Mouse (Mus musculus): ENCODE data around the gene Fam160a2. TPM values are rescaled to one million over a fixed set of nuclear protein-coding genes. Genes with fewer than 3 reads are reported as not detected.
"Not testable (repeated sequence)": the region's sequence is repeated elsewhere in the genome, so short reads cannot be mapped to it uniquely, and the experiment has no call there.

Gene Fam160a2
- polyA plus RNA-seq, 1 experiment, result 16.4 TPM

GRCm38 (mm10) chr7:105367930-105368329 is 31.9 kb downstream of the Fam160a2 start, which contains the start of gene Olfr692:
Gene Olfr692, plus strand, starts transcription at chr7:105368230.
- Histone ChIP-seq H3K36me3 (ENCODE audit: control insufficient read depth, insufficient read depth) (peaks cover 3% of the 10 kb centered on the region), H3K4me2 (ENCODE audit: low read depth) (no peak within 1 kb of the TSS), H3K79me2 (ENCODE audit: control insufficient read depth, insufficient read depth) (no peaks in the 10 kb centered on the region), H3K27me3 (ENCODE audit: control insufficient read depth, insufficient read depth, insufficient read length) (no peaks in the 10 kb centered on the region), H3ac (ENCODE audit: control insufficient read depth, insufficient read length) (no peak within 1 kb of the TSS), H3K4me3 (no peak within 1 kb of the TSS)
- no peak for TF ChIP-seq MAX (IDR thresholded peaks at IDR 0.05; ENCODE audit: low read depth)
- no peak for TF ChIP-seq POLR2A (IDR thresholded peaks at IDR 0.05; ENCODE audit: insufficient read length, low read depth)
- TF ChIP-seq POLR2AphosphoS2 (IDR thresholded peaks at IDR 0.05; ENCODE audit: insufficient read length, low read depth), result no peak
- TF ChIP-seq USF1 (IDR thresholded peaks at IDR 0.05; ENCODE audit: low read depth), result no peak
- TF ChIP-seq SRF (IDR thresholded peaks at IDR 0.05; ENCODE audit: control insufficient read depth, insufficient read length, low read depth), result no peak
- no peak for TF ChIP-seq E2F4 (IDR thresholded peaks at IDR 0.05; ENCODE audit: insufficient read depth)
- TF ChIP-seq MYOD1 (IDR thresholded peaks at IDR 0.05; ENCODE audit: control insufficient read depth in 1 of 3, insufficient read length in 2 of 3, low read depth in 2 of 3), result no peak
- TF ChIP-seq REST (IDR thresholded peaks at IDR 0.05; ENCODE audit: insufficient read depth, insufficient read length), result no peak
- no peak for TF ChIP-seq TCF12 (IDR thresholded peaks at IDR 0.05; ENCODE audit: insufficient read depth, poor library complexity, severe bottlenecking)
- TF ChIP-seq CEBPB (IDR thresholded peaks at IDR 0.05; ENCODE audit: insufficient read depth, poor library complexity, severe bottlenecking), result no peak
- no peak for TF ChIP-seq MYOG (IDR thresholded peaks at IDR 0.05; ENCODE audit: control insufficient read depth in 1 of 3, insufficient read depth in 1 of 3, insufficient read length in 2 of 3, low read depth in 2 of 3)
- no peak for TF ChIP-seq TCF3 (IDR thresholded peaks at IDR 0.05; ENCODE audit: insufficient read length, low read depth)

GRCm38 (mm10) chr7:105367268-105367667 is 32.6 kb downstream of the Fam160a2 start:
- TF ChIP-seq REST (IDR thresholded peaks at IDR 0.05; ENCODE audit: insufficient read depth, insufficient read length) (no peak), MYOG (IDR thresholded peaks at IDR 0.05; ENCODE audit: control insufficient read depth in 1 of 3, insufficient read depth in 1 of 3, insufficient read length in 2 of 3, low read depth in 2 of 3) (no peak), USF1 (IDR thresholded peaks at IDR 0.05; ENCODE audit: low read depth) (no peak), E2F4 (IDR thresholded peaks at IDR 0.05; ENCODE audit: insufficient read depth) (no peak), TCF3 (IDR thresholded peaks at IDR 0.05; ENCODE audit: insufficient read length, low read depth) (no peak), TCF12 (IDR thresholded peaks at IDR 0.05; ENCODE audit: insufficient read depth, poor library complexity, severe bottlenecking) (no peak), MYOD1 (IDR thresholded peaks at IDR 0.05; ENCODE audit: control insufficient read depth in 1 of 3, insufficient read length in 2 of 3, low read depth in 2 of 3) (no peak), CEBPB (IDR thresholded peaks at IDR 0.05; ENCODE audit: insufficient read depth, poor library complexity, severe bottlenecking) (no peak), POLR2AphosphoS2 (IDR thresholded peaks at IDR 0.05; ENCODE audit: insufficient read length, low read depth) (no peak), POLR2A (IDR thresholded peaks at IDR 0.05; ENCODE audit: insufficient read length, low read depth) (no peak)
- Histone ChIP-seq H3ac (ENCODE audit: control insufficient read depth, insufficient read length) (no peak overlapping the region), H3K27me3 (ENCODE audit: control insufficient read depth, insufficient read depth, insufficient read length) (no peaks in the 10 kb centered on the region), H3K4me2 (ENCODE audit: low read depth) (no peak overlapping the region), H3K79me2 (ENCODE audit: control insufficient read depth, insufficient read depth) (no peaks in the 10 kb centered on the region), H3K36me3 (ENCODE audit: control insufficient read depth, insufficient read depth) (no peaks in the 10 kb centered on the region), H3K4me3 (no peak overlapping the region)

GRCm38 (mm10) chr7:105361713-105362112 is 38.1 kb downstream of the Fam160a2 start:
- H3K4me3 ChIP-seq, result no peak overlapping the region
- no peaks in the 10 kb centered on the region for H3K79me2 ChIP-seq (ENCODE audit: control insufficient read depth, insufficient read depth)
- TF ChIP-seq E2F4 (IDR thresholded peaks at IDR 0.05; ENCODE audit: insufficient read depth) (no peak), POLR2A (IDR thresholded peaks at IDR 0.05; ENCODE audit: insufficient read length, low read depth) (no peak), MAX (IDR thresholded peaks at IDR 0.05; ENCODE audit: low read depth) (no peak), USF1 (IDR thresholded peaks at IDR 0.05; ENCODE audit: low read depth) (no peak), SRF (IDR thresholded peaks at IDR 0.05; ENCODE audit: control insufficient read depth, insufficient read length, low read depth) (no peak), POLR2AphosphoS2 (IDR thresholded peaks at IDR 0.05; ENCODE audit: insufficient read length, low read depth) (no peak), TCF3 (IDR thresholded peaks at IDR 0.05; ENCODE audit: insufficient read length, low read depth) (no peak), TCF12 (IDR thresholded peaks at IDR 0.05; ENCODE audit: insufficient read depth, poor library complexity, severe bottlenecking) (no peak), MYOD1 (IDR thresholded peaks at IDR 0.05; ENCODE audit: control insufficient read depth in 1 of 3, insufficient read length in 2 of 3, low read depth in 2 of 3) (no peak), REST (IDR thresholded peaks at IDR 0.05; ENCODE audit: insufficient read depth, insufficient read length) (no peak), CEBPB (IDR thresholded peaks at IDR 0.05; ENCODE audit: insufficient read depth, poor library complexity, severe bottlenecking) (no peak)
- no peaks in the 10 kb centered on the region for H3K36me3 ChIP-seq (ENCODE audit: control insufficient read depth, insufficient read depth)
- H3ac ChIP-seq (ENCODE audit: control insufficient read depth, insufficient read length), result no peak overlapping the region
- H3K27me3 ChIP-seq (ENCODE audit: control insufficient read depth, insufficient read depth, insufficient read length), result no peaks in the 10 kb centered on the region
- no peak overlapping the region for H3K4me2 ChIP-seq (ENCODE audit: low read depth)

- not testable (repeated sequence) for H3K4me2 ChIP-seq (ENCODE audit: low read depth); H3K36me3 ChIP-seq (ENCODE audit: control insufficient read depth, insufficient read depth); H3ac ChIP-seq (ENCODE audit: control insufficient read depth, insufficient read length); H3K79me2 ChIP-seq (ENCODE audit: control insufficient read depth, insufficient read depth); H3K27me3 ChIP-seq (ENCODE audit: control insufficient read depth, insufficient read depth, insufficient read length); H3K4me3 ChIP-seq
Measured at GRCm38 (mm10) chr7:105356487-105356886, 43.4 kb downstream of the Fam160a2 start.

GRCm38 (mm10) chr7:105356064-105356463 is 43.8 kb downstream of the Fam160a2 start:
- H3K4me3 ChIP-seq, result not testable (repeated sequence)

More at GRCm38 (mm10) chr7:105356064-105356463, 43.8 kb downstream of the Fam160a2 start:
- not testable (repeated sequence) for H3K36me3 ChIP-seq (ENCODE audit: control insufficient read depth, insufficient read depth); H3K4me2 ChIP-seq (ENCODE audit: low read depth); H3K27me3 ChIP-seq (ENCODE audit: control insufficient read depth, insufficient read depth, insufficient read length); H3ac ChIP-seq (ENCODE audit: control insufficient read depth, insufficient read length); H3K79me2 ChIP-seq (ENCODE audit: control insufficient read depth, insufficient read depth)

All from myocyte (in vitro differentiated cells).